Mouse (Mus musculus): ENCODE measurements around the gene Osbpl3.

Gene Osbpl3

GRCm38 (mm10) chr6:50328901-50329300 lies 127.1 kb downstream of the Osbpl3 start:
- DNase-seq, result no peak

- peak in 1 of 2 experiments; percentile 4 for DNase-seq
Measured at GRCm38 (mm10) chr6:50326192-50326591, 129.8 kb downstream of the Osbpl3 start.

GRCm38 (mm10) chr6:50325485-50325884 lies 130.5 kb downstream of the Osbpl3 start:
- DNase-seq, result no peak

- DNase-seq, result no peak
Measured at GRCm38 (mm10) chr6:50322631-50323030, 133.4 kb downstream of the Osbpl3 start.

GRCm38 (mm10) chr6:50321739-50322138 lies 134.3 kb downstream of the Osbpl3 start:
- DNase-seq, result no peak

GRCm38 (mm10) chr6:50318590-50319172 lies 137.3 kb downstream of the Osbpl3 start:
- no peak for DNase-seq

GRCm38 (mm10) chr6:50318150-50318549 lies 137.9 kb downstream of the Osbpl3 start:
- DNase-seq, result no peak

- peak in 1 of 2 experiments; percentile 6 for DNase-seq
Measured at GRCm38 (mm10) chr6:50316795-50317505, 139.1 kb downstream of the Osbpl3 start.

- no peak for DNase-seq
Measured at GRCm38 (mm10) chr6:50314406-50315071, 141.5 kb downstream of the Osbpl3 start.

- DNase-seq, result peak; percentile 77 to 78
Measured at GRCm38 (mm10) chr6:50312647-50313046, 143.4 kb downstream of the Osbpl3 start.

GRCm38 (mm10) chr6:50309019-50309418 lies 147.0 kb downstream of the Osbpl3 start:
- DNase-seq, result peak in 1 of 2 experiments; percentile 25

GRCm38 (mm10) chr6:50306625-50307024 lies 149.4 kb downstream of the Osbpl3 start:
- DNase-seq, result no peak

- DNase-seq, result peak; percentile 73 to 82
Measured at GRCm38 (mm10) chr6:50304949-50305491, 151.0 kb downstream of the Osbpl3 start.

- no peak for DNase-seq
Measured at GRCm38 (mm10) chr6:50301121-50301520, 154.9 kb downstream of the Osbpl3 start.

- DNase-seq, result no peak
Measured at GRCm38 (mm10) chr6:50300622-50301021, 155.4 kb downstream of the Osbpl3 start.

- no peak for DNase-seq
Measured at GRCm38 (mm10) chr6:50299071-50299470, 156.9 kb downstream of the Osbpl3 start.

GRCm38 (mm10) chr6:50297671-50298070 lies 158.3 kb downstream of the Osbpl3 start:
- no peak for DNase-seq

GRCm38 (mm10) chr6:50295136-50295535 lies 160.9 kb downstream of the Osbpl3 start:
- no peak for DNase-seq

- DNase-seq, result peak; percentile 70 to 96
Measured at GRCm38 (mm10) chr6:50294128-50294527, 161.9 kb downstream of the Osbpl3 start.

GRCm38 (mm10) chr6:50291650-50292049 lies 164.4 kb downstream of the Osbpl3 start:
- no peak for DNase-seq

- DNase-seq, result no peak
Measured at GRCm38 (mm10) chr6:50286881-50287280, 169.1 kb downstream of the Osbpl3 start.

- no peak for DNase-seq
Measured at GRCm38 (mm10) chr6:50279642-50280041, 176.4 kb downstream of the Osbpl3 start.

- no peak for DNase-seq
Measured at GRCm38 (mm10) chr6:50273947-50274346, 182.1 kb downstream of the Osbpl3 start.

GRCm38 (mm10) chr6:50273416-50273815 lies 182.6 kb downstream of the Osbpl3 start:
- no peak for DNase-seq
